Mouse (Mus musculus) neutrophil, adult 5-6 weeks (primary cell): ENCODE measurements around the gene Gm21964. TPM values are rescaled to one million over a fixed set of nuclear protein-coding genes. Genes with fewer than 3 reads are reported as not detected.

Experiments used
- ATAC-seq: fragments of 151-379, 151-347 bp; 2 replicates; pipeline ENCODE4 v1.8.0; 2017; ENCODE audit warnings: mild to moderate bottlenecking, moderate TSS enrichment; ENCODE audit not compliant: insufficient number of reproducible peaks, poor library complexity, low FRiP score, severe bottlenecking; ENCODE audit errors: extremely low read depth
- total RNA-seq: library from RNA; stranded (forward); fragments of 200-1000 nt; gene quantifications from 2 replicates; pipeline ENCODE4 v1.2.3, GENCODE M21; 2017

Gene Gm21964
- not detected in 2 replicates for total RNA-seq

DNA sequence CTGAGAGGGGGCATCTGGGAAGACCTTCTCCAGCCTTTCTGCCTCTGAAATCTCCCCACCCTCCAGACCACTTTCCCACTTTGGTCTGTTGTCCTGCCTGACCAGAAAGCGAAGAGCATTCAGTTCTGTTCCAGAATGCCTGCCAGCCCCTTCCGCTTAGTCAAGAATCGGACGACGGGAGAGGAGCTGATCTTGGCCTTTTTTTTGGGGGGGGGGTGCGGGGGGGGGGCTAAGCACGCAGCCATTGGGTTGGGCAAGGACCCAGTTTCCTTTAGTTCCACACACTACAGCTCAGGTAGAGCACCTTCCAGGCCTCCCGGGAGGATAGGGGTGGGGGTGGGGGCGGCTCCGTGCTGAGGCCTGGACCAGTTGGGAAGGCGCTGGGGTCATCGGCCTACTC, at the start of gene Gm21964:
Gene Gm21964, plus strand, starts transcription at position 301 of the 400 bp plus-strand sequence.
- no peak for ATAC-seq

GRCm38 (mm10) chr8:110051208-110051607, 49.8 kb upstream of the Gm21964 start:
- no peak for ATAC-seq

GRCm38 (mm10) chr8:110058207-110058606, 42.8 kb upstream of the Gm21964 start:
- ATAC-seq: no peak

DNA sequence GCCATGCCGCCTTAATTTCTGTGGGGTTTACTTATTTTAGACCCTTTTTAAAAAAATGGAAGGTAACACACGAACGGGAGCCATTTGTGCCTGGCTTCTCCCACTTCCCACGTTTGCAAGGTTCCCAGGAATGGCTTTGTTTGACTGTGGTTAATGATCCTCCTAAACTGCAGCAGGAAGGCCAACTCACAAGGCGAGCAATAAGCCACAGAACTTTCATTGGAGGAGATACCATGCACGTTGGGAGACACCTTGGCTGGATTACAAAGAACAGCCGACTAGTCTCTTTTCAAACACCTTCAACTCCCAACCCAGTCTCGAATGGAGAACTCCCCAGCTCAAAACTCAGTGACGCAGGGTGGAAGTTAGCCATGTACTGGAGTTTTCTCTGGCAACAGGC, 36.8 kb upstream of the Gm21964 start:
- ATAC-seq: no peak

- ATAC-seq: no peak
Observed at GRCm38 (mm10) chr8:110064606-110065365, 36.2 kb upstream of the Gm21964 start.

DNA sequence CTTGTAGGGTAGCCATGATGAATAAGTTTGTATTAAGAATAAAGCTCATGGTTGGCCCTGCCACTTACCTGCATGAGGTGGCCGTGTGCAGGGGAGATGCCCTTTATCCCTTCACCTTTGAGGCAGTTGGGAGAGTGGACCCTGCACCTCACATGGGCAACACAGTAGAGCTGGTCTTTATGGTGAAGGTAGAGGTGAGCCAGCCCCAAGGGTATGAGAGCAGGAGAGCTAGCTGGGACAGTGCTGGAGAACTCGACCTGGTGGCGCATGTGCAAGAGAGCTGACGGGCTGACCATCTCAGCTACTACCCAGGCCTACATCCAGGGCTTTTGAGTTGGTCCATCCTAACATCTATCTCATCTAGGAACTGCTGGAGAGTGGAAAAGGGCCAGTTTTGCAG, 35.3 kb upstream of the Gm21964 start:
- ATAC-seq: no peak

DNA sequence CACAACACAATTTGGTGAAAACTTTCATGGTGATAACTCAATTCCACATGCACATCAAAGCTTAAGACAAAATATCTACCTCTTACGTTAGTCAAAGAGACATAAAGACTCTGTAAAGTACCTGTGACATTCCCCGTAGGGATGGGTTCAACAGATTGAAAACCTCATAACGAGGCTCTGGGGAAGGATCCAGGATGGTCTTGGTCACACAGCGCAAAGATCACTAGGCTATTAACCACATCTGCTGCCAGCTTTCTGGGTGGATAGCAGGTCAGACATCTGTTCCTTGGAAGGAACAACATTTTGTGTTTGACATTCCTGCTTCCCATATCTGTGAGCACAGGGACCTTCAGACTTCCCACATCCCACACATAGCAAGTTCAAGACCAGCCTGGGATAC, 31.3 kb upstream of the Gm21964 start:
- no peak for ATAC-seq

- no peak for ATAC-seq
Observed at GRCm38 (mm10) chr8:110071600-110071999, 29.4 kb upstream of the Gm21964 start.

- ATAC-seq: no peak
Observed at GRCm38 (mm10) chr8:110074496-110074895, 26.5 kb upstream of the Gm21964 start.

DNA sequence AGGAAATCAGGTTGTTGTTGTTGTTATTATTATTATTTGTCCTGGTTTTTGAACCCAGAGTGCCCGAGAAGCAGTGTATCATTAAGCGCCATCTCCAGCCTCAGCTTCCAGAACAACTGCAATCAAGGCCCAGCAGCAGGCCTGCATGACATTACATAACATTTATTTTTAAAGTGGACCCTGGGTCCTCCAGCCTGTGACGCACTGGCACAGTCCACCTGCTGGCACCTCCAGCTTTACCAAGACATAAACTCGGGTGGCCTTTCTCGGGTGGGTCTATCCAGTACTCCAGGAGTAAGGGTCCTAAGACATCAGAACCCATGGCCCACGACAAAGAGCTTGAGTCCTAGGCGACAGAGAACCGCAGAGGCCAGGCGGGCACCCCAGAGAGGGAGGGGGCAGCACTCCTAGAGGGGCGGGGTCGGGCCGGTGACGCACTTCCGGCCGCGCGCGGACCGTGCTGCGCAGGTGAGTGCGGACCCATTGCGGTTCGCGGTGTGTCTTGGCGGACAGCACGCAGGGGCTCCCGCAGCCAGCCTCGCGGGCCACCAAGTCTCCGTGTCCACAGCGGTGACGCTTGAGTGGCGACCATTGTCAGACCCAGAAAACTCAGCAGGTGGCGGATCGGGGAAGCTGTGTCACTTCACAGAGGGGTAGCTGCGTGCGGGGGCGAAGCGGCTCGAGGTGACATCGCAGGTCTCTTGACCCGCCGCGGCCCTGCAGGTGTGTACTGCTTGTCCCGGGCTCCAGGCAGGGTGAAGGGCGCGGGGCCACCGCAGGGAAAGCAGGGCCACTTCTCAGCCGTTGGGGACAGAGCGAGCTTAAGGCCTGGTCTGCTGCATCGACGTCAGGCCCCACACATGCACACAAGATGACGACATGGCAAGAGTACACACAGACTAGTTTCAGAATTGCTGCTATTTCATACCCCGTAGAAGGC, 21.5 kb upstream of the Gm21964 start, which contains the start of gene Zfp612:
Gene Zfp612, plus strand, starts transcription at position 465 of the 940 bp plus-strand sequence.
- ATAC-seq: no peak

- ATAC-seq: no peak
Observed at GRCm38 (mm10) chr8:110082416-110083105, 18.4 kb upstream of the Gm21964 start.

- ATAC-seq: no peak
Observed at GRCm38 (mm10) chr8:110091869-110092268, 9.1 kb upstream of the Gm21964 start.

DNA sequence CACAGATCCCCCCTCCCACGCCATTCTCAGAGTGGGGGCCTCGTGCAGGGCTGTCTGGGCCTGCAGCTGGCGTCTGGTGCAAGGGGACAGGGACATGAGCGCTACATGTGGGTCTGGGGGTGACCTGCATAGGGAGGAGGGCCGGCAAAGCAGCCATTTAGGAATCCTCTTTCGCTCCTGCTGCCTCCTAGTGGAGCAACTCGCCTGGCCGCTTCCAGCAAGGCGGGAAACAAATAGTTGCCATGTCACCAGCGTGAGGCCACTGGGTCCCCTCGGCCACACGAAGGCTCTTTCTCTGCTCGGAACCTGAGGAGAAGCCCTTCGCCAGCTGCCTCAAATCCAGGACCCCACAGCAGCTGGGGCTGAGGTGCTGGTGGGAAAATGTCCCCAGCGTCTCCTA, 669 bp downstream of the Gm21964 start:
- no peak for ATAC-seq

GRCm38 (mm10) chr8:110102653-110103052, 1.6 kb downstream of the Gm21964 start, which contains the start of gene Gm17720:
Gm17720 (minus strand) TSS chr8:110102753.
- no peak for ATAC-seq

GRCm38 (mm10) chr8:110119715-110120114, 18.7 kb downstream of the Gm21964 start:
- no peak for ATAC-seq

- ATAC-seq: no peak
Observed at GRCm38 (mm10) chr8:110130537-110130936, 29.5 kb downstream of the Gm21964 start.

GRCm38 (mm10) chr8:110134236-110134635, 33.2 kb downstream of the Gm21964 start:
- ATAC-seq: no peak

GRCm38 (mm10) chr8:110135515-110135914, 34.5 kb downstream of the Gm21964 start:
- ATAC-seq: no peak

- no peak for ATAC-seq
Observed at GRCm38 (mm10) chr8:110140156-110140555, 39.1 kb downstream of the Gm21964 start.
